Mouse (Mus musculus): ENCODE measurements around the gene Tubgcp4. TPM values are rescaled to one million over a fixed set of nuclear protein-coding genes. Genes with fewer than 3 reads are reported as not detected.

Tubgcp4 gene
- polyA plus RNA-seq, 1 experiment = 35.7 TPM

DNA sequence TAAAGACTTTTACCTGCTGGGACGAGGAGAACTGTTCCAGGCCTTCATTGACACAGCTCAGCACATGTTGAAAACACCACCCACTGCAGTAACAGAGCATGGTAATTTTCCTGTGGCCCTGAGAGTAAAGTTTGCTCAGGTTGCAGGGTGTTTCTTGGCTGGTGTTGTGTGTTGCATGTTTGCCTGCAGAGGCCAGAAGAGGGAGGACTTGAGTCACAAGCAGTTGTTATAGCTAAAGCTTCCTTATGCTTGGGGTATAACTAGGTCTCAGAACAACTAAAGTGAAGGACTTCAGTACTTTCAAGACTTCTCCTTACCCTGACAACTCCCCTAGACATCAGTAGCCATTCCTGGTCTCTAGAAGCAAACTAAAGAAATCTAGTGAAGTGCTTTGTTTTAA is 18.1 kb downstream of the Tubgcp4 start:
- WGBS = 91% methylated on average over 1 of the region's 1 CpGs

GRCm38 (mm10) chr2:121195466-121195865 is 25.0 kb downstream of the Tubgcp4 start:
- Histone ChIP-seq H3K4me3 (ENCODE audit: extremely low read depth, insufficient read depth, insufficient read length) (no peak overlapping the region), H3K27me3 (ENCODE audit: control insufficient read depth, insufficient read depth, low read length) (no peaks in the 10 kb centered on the region), H3K36me3 (ENCODE audit: control insufficient read depth, insufficient read depth, low read length) (peaks cover 55% of the 10 kb centered on the region), H3K27ac (ENCODE audit: insufficient read depth, low read length) (no peak overlapping the region), H3K4me1 (ENCODE audit: control insufficient read depth, insufficient read depth, insufficient read length) (no peaks in the 10 kb centered on the region)
- WGBS = 91% methylated on average over 9 of the region's 9 CpGs
- DNase-seq (ENCODE audit: low read depth in 1 of 2, low spot score in 2 of 2) = no peak
- no peak for TF ChIP-seq POLR2A (IDR thresholded peaks at IDR 0.05; ENCODE audit: low read depth, low read length)
- no peak for TF ChIP-seq CTCF (IDR thresholded peaks at IDR 0.05; ENCODE audit: extremely low read depth, insufficient read depth, insufficient read length, insufficient replicate concordance)

More for the DNA sequence above, 18.1 kb downstream of the Tubgcp4 start:
- no peak for TF ChIP-seq CTCF (IDR thresholded peaks at IDR 0.05; ENCODE audit: extremely low read depth, insufficient read depth, insufficient read length, insufficient replicate concordance)
- no peak for TF ChIP-seq POLR2A (IDR thresholded peaks at IDR 0.05; ENCODE audit: low read depth, low read length)
- no peak for DNase-seq (ENCODE audit: low read depth in 1 of 2, low spot score in 2 of 2)
- H3K4me1 ChIP-seq (ENCODE audit: control insufficient read depth, insufficient read depth, insufficient read length) = no peaks in the 10 kb centered on the region
- H3K27me3 ChIP-seq (ENCODE audit: control insufficient read depth, insufficient read depth, low read length) = no peaks in the 10 kb centered on the region
- no peak overlapping the region for H3K4me3 ChIP-seq (ENCODE audit: extremely low read depth, insufficient read depth, insufficient read length)
- peaks cover 39% of the 10 kb centered on the region for H3K36me3 ChIP-seq (ENCODE audit: control insufficient read depth, insufficient read depth, low read length)
- no peak overlapping the region for H3K27ac ChIP-seq (ENCODE audit: insufficient read depth, low read length)

DNA sequence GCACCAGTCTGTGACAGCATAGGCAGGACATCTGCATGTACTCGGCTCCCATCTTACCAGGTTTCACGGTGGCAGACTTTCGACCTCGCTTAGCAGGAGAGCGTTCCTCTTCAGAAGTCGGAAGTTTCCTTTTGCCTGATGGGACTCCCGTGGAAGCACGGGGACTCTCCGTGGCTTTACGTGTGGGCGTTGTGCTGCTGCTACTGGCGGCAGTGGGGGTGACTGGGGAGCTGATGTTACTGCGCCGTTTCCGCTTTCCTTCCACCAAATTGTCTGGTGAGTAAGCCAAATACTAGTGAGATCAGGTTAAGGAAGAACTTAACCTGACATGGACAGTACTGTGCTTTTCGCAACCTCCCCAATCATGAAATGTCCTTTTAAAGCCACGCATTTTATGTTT is 33.8 kb downstream of the Tubgcp4 start:
- H3K36me3 ChIP-seq (ENCODE audit: control insufficient read depth, insufficient read depth, low read length) = peaks cover 23% of the 10 kb centered on the region
- 95% methylated on average over 17 of the region's 17 CpGs for WGBS
- TF ChIP-seq CTCF (IDR thresholded peaks at IDR 0.05; ENCODE audit: extremely low read depth, insufficient read depth, insufficient read length, insufficient replicate concordance) = no peak
- DNase-seq (ENCODE audit: low read depth in 1 of 2, low spot score in 2 of 2) = no peak
- H3K4me1 ChIP-seq (ENCODE audit: control insufficient read depth, insufficient read depth, insufficient read length) = no peaks in the 10 kb centered on the region
- no peaks in the 10 kb centered on the region for H3K27me3 ChIP-seq (ENCODE audit: control insufficient read depth, insufficient read depth, low read length)
- H3K4me3 ChIP-seq (ENCODE audit: extremely low read depth, insufficient read depth, insufficient read length) = no peak overlapping the region
- H3K27ac ChIP-seq (ENCODE audit: insufficient read depth, low read length) = no peak overlapping the region

- H3K4me3 ChIP-seq (ENCODE audit: extremely low read depth, insufficient read depth, insufficient read length) = no peak overlapping the region
- H3K27ac ChIP-seq (ENCODE audit: insufficient read depth, low read length) = no peak overlapping the region
- no peaks in the 10 kb centered on the region for H3K27me3 ChIP-seq (ENCODE audit: control insufficient read depth, insufficient read depth, low read length)
- peaks cover 22% of the 10 kb centered on the region for H3K36me3 ChIP-seq (ENCODE audit: control insufficient read depth, insufficient read depth, low read length)
- WGBS = 91% methylated on average over 3 of the region's 3 CpGs
- TF ChIP-seq POLR2A (IDR thresholded peaks at IDR 0.05; ENCODE audit: low read depth, low read length) (no peak), CTCF (IDR thresholded peaks at IDR 0.05; ENCODE audit: extremely low read depth, insufficient read depth, insufficient read length, insufficient replicate concordance) (no peak)
- H3K4me1 ChIP-seq (ENCODE audit: control insufficient read depth, insufficient read depth, insufficient read length) = no peaks in the 10 kb centered on the region
- no peak for DNase-seq (ENCODE audit: low read depth in 1 of 2, low spot score in 2 of 2)
These were observed 36.1 kb downstream of the Tubgcp4 start for GRCm38 (mm10) chr2:121206541-121206940.

- no peak for DNase-seq (ENCODE audit: low read depth in 1 of 2, low spot score in 2 of 2)
These were observed 44.0 kb downstream of the Tubgcp4 start for GRCm38 (mm10) chr2:121214491-121214890.

DNA sequence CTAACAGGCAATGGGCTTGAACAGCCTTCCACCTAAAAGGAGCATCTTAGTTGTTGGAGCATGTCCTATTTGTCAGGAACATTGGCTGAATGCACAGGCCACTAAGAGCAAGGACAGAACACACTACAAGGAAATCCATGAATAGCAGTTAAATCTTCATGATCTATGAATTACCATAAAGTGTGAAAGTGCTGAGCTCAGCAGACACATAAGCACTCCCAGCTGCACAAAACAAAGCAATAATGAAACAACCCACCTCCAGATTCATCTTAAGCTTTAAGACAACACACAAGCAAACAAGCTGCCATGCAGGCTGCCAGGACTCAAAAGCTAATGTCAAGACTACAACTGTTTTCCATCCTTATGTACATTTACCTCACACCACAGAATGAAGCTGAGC is 48.7 kb downstream of the Tubgcp4 start:
- Histone ChIP-seq H3K27me3 (ENCODE audit: control insufficient read depth, insufficient read depth, low read length) (no peaks in the 10 kb centered on the region), H3K4me1 (ENCODE audit: control insufficient read depth, insufficient read depth, insufficient read length) (no peaks in the 10 kb centered on the region), H3K36me3 (ENCODE audit: control insufficient read depth, insufficient read depth, low read length) (peaks cover 18% of the 10 kb centered on the region), H3K27ac (ENCODE audit: insufficient read depth, low read length) (no peak overlapping the region), H3K4me3 (ENCODE audit: extremely low read depth, insufficient read depth, insufficient read length) (no peak overlapping the region)
- TF ChIP-seq POLR2A (IDR thresholded peaks at IDR 0.05; ENCODE audit: low read depth, low read length) (no peak), CTCF (IDR thresholded peaks at IDR 0.05; ENCODE audit: extremely low read depth, insufficient read depth, insufficient read length, insufficient replicate concordance) (no peak)
- no peak for DNase-seq (ENCODE audit: low read depth in 1 of 2, low spot score in 2 of 2)

More at GRCm38 (mm10) chr2:121214491-121214890, 44.0 kb downstream of the Tubgcp4 start:
- Histone ChIP-seq H3K27me3 (ENCODE audit: control insufficient read depth, insufficient read depth, low read length) (no peaks in the 10 kb centered on the region), H3K4me3 (ENCODE audit: extremely low read depth, insufficient read depth, insufficient read length) (no peak overlapping the region), H3K4me1 (ENCODE audit: control insufficient read depth, insufficient read depth, insufficient read length) (no peaks in the 10 kb centered on the region), H3K27ac (ENCODE audit: insufficient read depth, low read length) (no peak overlapping the region), H3K36me3 (ENCODE audit: control insufficient read depth, insufficient read depth, low read length) (peaks cover 22% of the 10 kb centered on the region)
- TF ChIP-seq POLR2A (IDR thresholded peaks at IDR 0.05; ENCODE audit: low read depth, low read length) (no peak), CTCF (IDR thresholded peaks at IDR 0.05; ENCODE audit: extremely low read depth, insufficient read depth, insufficient read length, insufficient replicate concordance) (no peak)
- WGBS = 84% methylated on average over 3 of the region's 3 CpGs

DNA sequence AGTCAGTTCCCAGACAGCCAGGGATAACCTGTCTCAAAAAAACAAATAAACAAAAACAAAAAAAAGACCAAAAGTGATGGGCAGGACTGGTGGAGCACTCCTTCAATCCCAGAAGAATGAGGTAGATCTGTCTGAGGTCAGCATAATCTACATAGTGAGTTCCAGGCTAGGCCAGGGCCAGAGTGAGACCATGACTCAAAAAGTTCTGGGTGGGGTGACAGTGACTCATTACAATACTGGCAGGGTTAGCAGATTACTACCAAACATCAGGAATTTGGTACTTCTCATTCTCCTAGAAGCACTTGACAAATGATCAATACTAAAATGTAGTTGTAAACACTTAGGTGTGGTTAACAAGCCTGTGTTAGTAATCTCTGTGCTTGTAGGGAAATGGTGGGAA is 49.5 kb downstream of the Tubgcp4 start:
- Histone ChIP-seq H3K27ac (ENCODE audit: insufficient read depth, low read length) (no peak overlapping the region), H3K36me3 (ENCODE audit: control insufficient read depth, insufficient read depth, low read length) (peaks cover 12% of the 10 kb centered on the region), H3K27me3 (ENCODE audit: control insufficient read depth, insufficient read depth, low read length) (no peaks in the 10 kb centered on the region), H3K4me1 (ENCODE audit: control insufficient read depth, insufficient read depth, insufficient read length) (no peaks in the 10 kb centered on the region), H3K4me3 (ENCODE audit: extremely low read depth, insufficient read depth, insufficient read length) (no peak overlapping the region)
- TF ChIP-seq POLR2A (IDR thresholded peaks at IDR 0.05; ENCODE audit: low read depth, low read length) = no peak
- TF ChIP-seq CTCF (IDR thresholded peaks at IDR 0.05; ENCODE audit: extremely low read depth, insufficient read depth, insufficient read length, insufficient replicate concordance) = no peak
- DNase-seq (ENCODE audit: low read depth in 1 of 2, low spot score in 2 of 2) = no peak
